23 mouse cellular contexts compared by ENCODE assay signal in the genomic region with DNA sequence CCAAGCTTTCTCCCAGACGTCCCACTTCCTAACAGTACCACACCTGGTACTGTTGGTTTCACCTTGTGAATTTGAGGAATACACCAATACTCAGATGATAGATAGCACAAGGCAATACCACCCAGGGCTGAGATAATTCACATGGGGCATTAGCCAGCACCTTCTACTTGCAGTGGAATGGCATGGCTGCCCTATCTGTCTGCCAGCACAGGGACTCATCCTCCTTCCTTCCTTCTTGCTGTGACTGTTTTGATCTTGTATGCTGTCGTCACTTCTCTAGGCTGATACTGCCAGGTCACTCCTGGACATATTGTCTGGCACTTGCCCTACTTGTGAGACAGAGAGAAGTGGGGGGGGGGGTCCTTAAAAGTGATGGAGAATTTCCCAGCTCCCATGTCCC.
DNase-seq lines count a peak whose midpoint lies in the region; TF ChIP-seq lines count a peak whose summit lies in the region.
"Had no signal": no experiment of that assay in that cellular context is flagged by ENCODE, and none has a peak within 500 bp of the region (broad histone marks: within the 10 kb centered on the region; RNA-seq: fewer than 3 reads in every experiment).

No protein-coding gene starts in this region.

- no peak overlapping the region for H3K4me3 ChIP-seq in layer of hippocampus, adult 2 months
- H3K4me3 ChIP-seq in MEL (ENCODE audit: control insufficient read depth in 1 of 2, insufficient read depth in 1 of 2, low read depth in 2 of 2, low read length in 2 of 2) = no peak overlapping the region
- H3K4me3 ChIP-seq in embryonic fibroblast, embryonic 13.5 days (ENCODE audit: insufficient read depth, low read length) = no peak overlapping the region
- H3K4me3 ChIP-seq: embryonic facial prominence, embryonic 12.5 days; embryonic facial prominence, embryonic 15.5 days; erythroblast, embryonic 14.5 days; forebrain, embryonic 12.5 days; forebrain, embryonic 15.5 days; heart, embryonic 12.5 days; heart, embryonic 15.5 days; hindbrain, embryonic 10.5 days; hindbrain, embryonic 13.5 days; intestine, embryonic 15.5 days had no signal

- H3K27me3 ChIP-seq in MEL (ENCODE audit: control insufficient read depth in 1 of 2, insufficient read depth in 2 of 2, low read length in 2 of 2) = no peaks in the 10 kb centered on the region
- H3K27me3 ChIP-seq: embryonic facial prominence, embryonic 12.5 days; embryonic facial prominence, embryonic 15.5 days; forebrain, embryonic 12.5 days; forebrain, embryonic 15.5 days; heart, embryonic 12.5 days; heart, embryonic 15.5 days; hindbrain, embryonic 13.5 days; intestine, embryonic 15.5 days had no signal

- no peak for TF ChIP-seq CTCF in layer of hippocampus, adult 2 months (conservative IDR thresholded peaks at IDR 0.05)
- no peak for TF ChIP-seq CTCF in MEL (IDR thresholded peaks at IDR 0.05 in 2 of 3, conservative IDR thresholded peaks at IDR 0.05 in 1 of 3; ENCODE audit: control insufficient read depth in 1 of 3, insufficient read depth in 1 of 3, low read depth in 2 of 3, low read length in 3 of 3, poor library complexity in 1 of 3, severe bottlenecking in 1 of 3)
- TF ChIP-seq CTCF in embryonic fibroblast, embryonic 13.5 days (IDR thresholded peaks at IDR 0.05; ENCODE audit: borderline replicate concordance, insufficient read depth, low read length) = no peak

- no peak for TF ChIP-seq RAD21 in MEL (IDR thresholded peaks at IDR 0.05; ENCODE audit: low read depth, low read length)

- peaks cover 0 to 22% of the 10 kb centered on the region in 2 experiments; a peak in 2 of 4 replicates for H3K36me3 ChIP-seq in MEL (ENCODE audit: control insufficient read depth in 1 of 2, insufficient read depth in 2 of 2, low read length in 2 of 2)
- H3K36me3 ChIP-seq: embryonic facial prominence, embryonic 12.5 days; embryonic facial prominence, embryonic 15.5 days; forebrain, embryonic 12.5 days; forebrain, embryonic 15.5 days; heart, embryonic 12.5 days; heart, embryonic 15.5 days; hindbrain, embryonic 10.5 days; hindbrain, embryonic 13.5 days; intestine, embryonic 15.5 days had no signal

- H3K9me3 ChIP-seq in MEL (replicated peaks; ENCODE audit: insufficient read depth, low read length) = no peaks in the 10 kb centered on the region
- H3K9me3 ChIP-seq: embryonic facial prominence, embryonic 12.5 days; embryonic facial prominence, embryonic 15.5 days; forebrain, embryonic 12.5 days; forebrain, embryonic 15.5 days; heart, embryonic 12.5 days; heart, embryonic 15.5 days; hindbrain, embryonic 10.5 days; hindbrain, embryonic 13.5 days; intestine, embryonic 15.5 days had no signal

- no peak for TF ChIP-seq POLR2A in MEL (IDR thresholded peaks at IDR 0.05; ENCODE audit: control insufficient read depth in 1 of 2, insufficient read depth in 1 of 2, low read depth in 1 of 2, low read length in 2 of 2, poor library complexity in 1 of 2)
- TF ChIP-seq POLR2A in embryonic fibroblast, embryonic 13.5 days (IDR thresholded peaks at IDR 0.05; ENCODE audit: low read depth, low read length) = no peak

- TF ChIP-seq EP300 in MEL (IDR thresholded peaks at IDR 0.05; ENCODE audit: low read depth in 1 of 2, low read length in 2 of 2) = no peak

- no peak overlapping the region for H3K9ac ChIP-seq in MEL (ENCODE audit: control insufficient read depth, low read depth, low read length, poor library complexity, severe bottlenecking)
- H3K9ac ChIP-seq: embryonic facial prominence, embryonic 12.5 days; embryonic facial prominence, embryonic 15.5 days; forebrain, embryonic 12.5 days; forebrain, embryonic 15.5 days; heart, embryonic 12.5 days; heart, embryonic 15.5 days; hindbrain, embryonic 13.5 days; intestine, embryonic 15.5 days had no signal

- peak overlapping the region; percentile 83 for H3K27ac ChIP-seq in layer of hippocampus, adult 2 months
- H3K27ac ChIP-seq in MEL (ENCODE audit: control insufficient read depth, low read depth, low read length) = no peak overlapping the region
- peak overlapping the region; percentile 66; the same call in 1 of the 2 replicates for H3K27ac ChIP-seq in embryonic fibroblast, embryonic 13.5 days (ENCODE audit: insufficient read depth, low read length)
- H3K27ac ChIP-seq: embryonic facial prominence, embryonic 12.5 days; embryonic facial prominence, embryonic 15.5 days; forebrain, embryonic 12.5 days; heart, embryonic 15.5 days; hindbrain, embryonic 10.5 days; hindbrain, embryonic 13.5 days; intestine, embryonic 15.5 days had no signal

- peaks cover 16 to 32% of the 10 kb centered on the region in 2 experiments for H3K4me1 ChIP-seq in MEL (ENCODE audit: control insufficient read depth in 1 of 2, insufficient read depth in 2 of 2, low read length in 2 of 2)
- peaks cover 26% of the 10 kb centered on the region for H3K4me1 ChIP-seq in embryonic fibroblast, embryonic 13.5 days (ENCODE audit: control insufficient read depth, insufficient read depth, low read length)
- H3K4me1 ChIP-seq: intestine, embryonic 15.5 days had no signal

- H3K79me2 ChIP-seq in MEL (ENCODE audit: control insufficient read depth, insufficient read depth, low read length, poor library complexity) = no peaks in the 10 kb centered on the region

- peak; percentile 60 for DNase-seq in cerebellum, adult 9-11 months
- no peak for DNase-seq in cerebellum, adult 8-10 months
- no peak for DNase-seq in layer of hippocampus, adult 2 months (ENCODE audit: low spot score in 2 of 2)
- no peak for DNase-seq in layer of hippocampus, postnatal 36 days
- no peak for DNase-seq in MEL (ENCODE audit: low read depth, low spot score)
- DNase-seq: adrenal gland, adult 8-10 months; adrenal gland, postnatal 25 days; gastrocnemius, postnatal 14 days; heart, adult 18-20 months; heart, postnatal 10 days; heart, postnatal 36 days; kidney, adult 11 months had no signal

TF ChIP-seq in MEL, 35 proteins besides CTCF, POLR2A, EP300 and RAD21:
- TF ChIP-seq MAFK (IDR thresholded peaks at IDR 0.05; ENCODE audit: borderline replicate concordance, low read depth, low read length) (peak; percentile 82), JUND (IDR thresholded peaks at IDR 0.05; ENCODE audit: low read depth, low read length) (no peak)
